Mouse (Mus musculus): ENCODE measurements around the gene Chit1. TPM values are rescaled to one million over a fixed set of nuclear protein-coding genes. Genes with fewer than 3 reads are reported as not detected.

The Chit1 gene
- polyA plus RNA-seq, 1 experiment from 2014 or later: 0.58 TPM

DNA sequence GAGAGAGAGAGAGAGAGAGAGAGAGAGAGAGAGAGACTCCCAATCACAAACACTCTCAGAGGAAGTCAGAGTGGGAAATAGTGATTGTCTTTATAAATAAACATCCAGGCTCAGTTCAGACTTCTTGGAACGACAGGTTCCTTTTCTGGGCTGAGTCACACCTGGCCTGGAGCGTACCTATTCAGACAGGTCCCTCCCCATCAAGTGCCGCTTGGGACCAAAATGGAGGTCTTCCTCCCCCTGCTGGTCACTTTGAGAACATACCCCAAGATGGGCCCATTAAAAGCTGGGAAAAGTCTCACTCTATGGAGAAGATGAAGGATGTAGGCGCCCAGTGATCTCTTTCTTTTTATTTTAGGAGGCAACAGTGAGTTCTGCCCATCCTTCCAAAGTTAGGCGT is 4.3 kb upstream of the Chit1 start:
- Histone ChIP-seq H3K4me3 (replicated peaks; ENCODE audit: low read depth, low read length) (no peak overlapping the region), H3K27ac (no peak overlapping the region), H3K36me3 (ENCODE audit: insufficient read depth, low read length) (no peaks in the 10 kb centered on the region), H3K9me3 (replicated peaks; ENCODE audit: low read length) (no peaks in the 10 kb centered on the region), H3K4me2 (ENCODE audit: low read length) (no peak overlapping the region), H3K9ac (ENCODE audit: low read depth, low read length) (no peak overlapping the region), H3K4me1 (replicated peaks; ENCODE audit: insufficient read depth, low read length) (0 out of 2 replicates have a peak, but pooled peaks cover 3% of the 10 kb centered on the region), H3K27me3 (ENCODE audit: insufficient read depth, low read length) (no peaks in the 10 kb centered on the region)
- WGBS: 2% methylated on average over 5 of the region's 5 CpGs
- DNase-seq (ENCODE audit: low spot score): peak; percentile 84
- peak; percentile 95 for TF ChIP-seq CTCF (IDR thresholded peaks at IDR 0.05; ENCODE audit: low read depth)
- ATAC-seq (replicated peaks; ENCODE audit: low FRiP score, low read depth): 0 out of 2 replicates have a peak, but pooled peaks have one; percentile 18

DNA sequence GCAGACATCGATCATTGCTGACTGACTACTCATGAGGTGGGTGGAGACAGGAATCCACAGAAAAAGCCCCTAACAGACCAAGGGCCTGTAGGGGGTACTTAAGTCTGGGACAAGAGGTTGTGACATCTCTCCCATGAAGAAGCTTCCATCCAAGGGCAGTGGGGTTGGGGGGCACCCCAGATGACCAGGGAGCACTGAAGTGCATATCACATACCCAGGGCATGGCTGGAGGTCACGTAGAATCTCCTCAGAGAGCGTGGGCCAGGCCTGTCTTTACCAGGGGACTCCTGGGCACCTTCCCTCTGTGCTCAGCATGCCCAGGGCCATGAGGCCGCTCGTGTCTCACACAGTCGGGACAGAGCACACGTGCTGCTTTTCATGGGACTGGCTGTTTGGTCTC is 3.3 kb upstream of the Chit1 start:
- H3K27me3 ChIP-seq (ENCODE audit: insufficient read depth, low read length): no peaks in the 10 kb centered on the region
- WGBS: 88% methylated on average over 7 of the region's 7 CpGs
- no peak overlapping the region for H3K27ac ChIP-seq
- no peak overlapping the region for H3K4me2 ChIP-seq (ENCODE audit: low read length)
- no peak overlapping the region for H3K9ac ChIP-seq (ENCODE audit: low read depth, low read length)
- H3K4me3 ChIP-seq (replicated peaks; ENCODE audit: low read depth, low read length): no peak overlapping the region
- no peak for TF ChIP-seq CTCF (IDR thresholded peaks at IDR 0.05; ENCODE audit: low read depth)
- H3K4me1 ChIP-seq (replicated peaks; ENCODE audit: insufficient read depth, low read length): 0 out of 2 replicates have a peak, but pooled peaks cover 3% of the 10 kb centered on the region
- DNase-seq (ENCODE audit: low spot score) (no peak), ATAC-seq (replicated peaks; ENCODE audit: low FRiP score, low read depth) (no peak)
- H3K36me3 ChIP-seq (ENCODE audit: insufficient read depth, low read length): no peaks in the 10 kb centered on the region
- H3K9me3 ChIP-seq (replicated peaks; ENCODE audit: low read length): no peaks in the 10 kb centered on the region

DNA sequence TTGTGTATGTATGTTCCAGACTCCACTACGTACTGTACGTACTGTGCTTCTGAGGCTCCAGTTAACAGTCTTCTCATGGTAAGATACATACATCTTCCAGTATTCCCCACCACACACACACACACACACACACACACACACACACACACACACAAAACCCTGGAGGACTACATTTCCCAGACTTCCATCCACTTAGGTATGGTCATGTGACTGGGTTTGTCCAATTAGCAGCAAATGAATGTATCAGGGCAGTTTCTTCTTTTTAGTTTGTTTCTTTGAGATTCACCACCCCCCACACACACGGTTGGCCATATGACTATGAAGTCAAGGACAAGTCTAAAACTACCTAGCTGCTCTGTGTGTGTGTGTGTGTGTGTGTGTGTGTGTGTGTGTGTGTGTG is 1.0 kb upstream of the Chit1 start:
- H3K27ac ChIP-seq: no peak overlapping the region
- ATAC-seq (replicated peaks; ENCODE audit: low FRiP score, low read depth) (no peak), DNase-seq (ENCODE audit: low spot score) (no peak)
- no peaks in the 10 kb centered on the region for H3K9me3 ChIP-seq (replicated peaks; ENCODE audit: low read length)
- TF ChIP-seq CTCF (IDR thresholded peaks at IDR 0.05; ENCODE audit: low read depth): no peak
- H3K36me3 ChIP-seq (ENCODE audit: insufficient read depth, low read length): no peaks in the 10 kb centered on the region
- H3K4me3 ChIP-seq (replicated peaks; ENCODE audit: low read depth, low read length): no peak overlapping the region
- H3K4me2 ChIP-seq (ENCODE audit: low read length): no peak overlapping the region
- H3K9ac ChIP-seq (ENCODE audit: low read depth, low read length): no peak overlapping the region
- 80% methylated on average over 3 of the region's 3 CpGs for WGBS
- H3K4me1 ChIP-seq (replicated peaks; ENCODE audit: insufficient read depth, low read length): 0 out of 2 replicates have a peak, but pooled peaks cover 5% of the 10 kb centered on the region
- H3K27me3 ChIP-seq (ENCODE audit: insufficient read depth, low read length): no peaks in the 10 kb centered on the region

DNA sequence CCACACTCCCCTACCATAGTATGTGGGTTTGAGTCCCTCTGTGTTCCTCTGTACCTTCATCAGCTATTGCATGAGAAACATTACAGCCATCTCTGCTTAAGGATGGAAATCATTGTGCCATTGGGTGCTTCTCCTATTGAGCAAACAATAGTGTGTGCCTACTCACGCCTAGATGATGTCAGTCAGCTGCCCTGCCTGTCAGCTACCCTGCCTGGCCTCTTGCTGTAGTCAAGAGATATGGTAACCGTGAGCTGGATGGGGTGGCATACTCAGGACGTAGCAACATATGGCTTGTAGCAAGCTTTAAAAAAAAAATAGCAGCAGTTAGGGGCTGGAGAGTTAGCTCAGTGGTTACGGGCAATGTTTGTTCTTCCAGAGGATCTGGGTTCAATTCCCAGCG is 593 bp upstream of the Chit1 start:
- TF ChIP-seq CTCF (IDR thresholded peaks at IDR 0.05; ENCODE audit: low read depth): no peak
- Histone ChIP-seq H3K9ac (ENCODE audit: low read depth, low read length) (no peak overlapping the region), H3K36me3 (ENCODE audit: insufficient read depth, low read length) (no peaks in the 10 kb centered on the region), H3K4me2 (ENCODE audit: low read length) (no peak overlapping the region), H3K27me3 (ENCODE audit: insufficient read depth, low read length) (no peaks in the 10 kb centered on the region), H3K4me1 (replicated peaks; ENCODE audit: insufficient read depth, low read length) (0 out of 2 replicates have a peak, but pooled peaks cover 5% of the 10 kb centered on the region), H3K4me3 (replicated peaks; ENCODE audit: low read depth, low read length) (no peak overlapping the region), H3K27ac (no peak overlapping the region), H3K9me3 (replicated peaks; ENCODE audit: low read length) (no peaks in the 10 kb centered on the region)
- WGBS: 91% methylated on average over 5 of the region's 5 CpGs
- ATAC-seq (replicated peaks; ENCODE audit: low FRiP score, low read depth) (no peak), DNase-seq (ENCODE audit: low spot score) (no peak)

DNA sequence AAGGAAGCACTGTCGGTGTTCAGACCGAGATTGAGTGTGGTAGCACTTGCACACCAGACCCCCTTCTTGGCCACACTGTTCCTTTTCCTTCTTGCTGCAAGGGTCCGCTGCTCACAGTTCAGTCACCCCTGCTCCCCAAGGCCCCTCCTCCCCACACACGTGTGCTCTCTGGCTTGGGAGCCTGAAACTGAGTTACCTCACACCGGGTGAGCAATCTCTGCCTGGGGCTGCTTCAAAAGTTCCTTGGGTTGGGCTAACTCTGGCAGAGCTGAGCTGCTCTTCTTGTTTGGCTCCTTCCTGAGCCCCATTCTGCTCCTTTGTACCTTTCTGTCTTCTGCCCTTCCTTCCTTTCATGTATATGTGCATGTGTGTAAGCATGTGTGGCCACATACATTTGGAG is 2.5 kb downstream of the Chit1 start:
- TF ChIP-seq CTCF (IDR thresholded peaks at IDR 0.05; ENCODE audit: low read depth): no peak
- Histone ChIP-seq H3K4me2 (ENCODE audit: low read length) (no peak overlapping the region), H3K9me3 (replicated peaks; ENCODE audit: low read length) (no peaks in the 10 kb centered on the region), H3K36me3 (ENCODE audit: insufficient read depth, low read length) (no peaks in the 10 kb centered on the region), H3K4me3 (replicated peaks; ENCODE audit: low read depth, low read length) (no peak overlapping the region), H3K4me1 (replicated peaks; ENCODE audit: insufficient read depth, low read length) (0 out of 2 replicates have a peak, but pooled peaks cover 8% of the 10 kb centered on the region), H3K27me3 (ENCODE audit: insufficient read depth, low read length) (no peaks in the 10 kb centered on the region), H3K27ac (no peak overlapping the region), H3K9ac (ENCODE audit: low read depth, low read length) (no peak overlapping the region)
- ATAC-seq (replicated peaks; ENCODE audit: low FRiP score, low read depth) (peak; percentile 60), DNase-seq (ENCODE audit: low spot score) (no peak)
- 29% methylated on average over 5 of the region's 5 CpGs for WGBS

DNA sequence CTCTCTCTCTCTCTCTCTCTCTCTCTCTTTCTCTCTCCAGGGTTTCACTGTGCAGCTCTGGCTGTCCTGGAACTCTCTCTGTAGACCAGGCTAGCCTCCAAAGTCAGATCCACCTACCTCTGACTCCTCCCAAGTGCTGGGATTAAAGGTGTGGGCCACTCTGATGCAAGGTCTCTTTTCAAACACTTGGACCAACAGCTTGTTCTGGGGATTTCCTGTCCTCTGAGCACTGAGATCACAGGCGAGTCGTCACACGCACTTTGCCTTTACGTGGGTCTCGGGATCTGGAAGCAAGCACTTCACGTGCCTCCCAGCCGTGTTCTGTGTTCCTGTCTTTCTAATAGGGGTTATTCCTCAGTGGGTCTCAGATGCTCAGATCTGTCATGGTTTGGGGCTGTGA is 3.0 kb downstream of the Chit1 start:
- no peaks in the 10 kb centered on the region for H3K36me3 ChIP-seq (ENCODE audit: insufficient read depth, low read length)
- no peak for TF ChIP-seq CTCF (IDR thresholded peaks at IDR 0.05; ENCODE audit: low read depth)
- H3K27ac ChIP-seq: no peak overlapping the region
- H3K4me2 ChIP-seq (ENCODE audit: low read length): no peak overlapping the region
- H3K9ac ChIP-seq (ENCODE audit: low read depth, low read length): no peak overlapping the region
- H3K27me3 ChIP-seq (ENCODE audit: insufficient read depth, low read length): no peaks in the 10 kb centered on the region
- no peak for ATAC-seq (replicated peaks; ENCODE audit: low FRiP score, low read depth)
- H3K4me3 ChIP-seq (replicated peaks; ENCODE audit: low read depth, low read length): no peak overlapping the region
- WGBS: 61% methylated on average over 7 of the region's 7 CpGs
- 0 out of 2 replicates have a peak, but pooled peaks cover 8% of the 10 kb centered on the region for H3K4me1 ChIP-seq (replicated peaks; ENCODE audit: insufficient read depth, low read length)
- DNase-seq (ENCODE audit: low spot score): no peak
- no peaks in the 10 kb centered on the region for H3K9me3 ChIP-seq (replicated peaks; ENCODE audit: low read length)

DNA sequence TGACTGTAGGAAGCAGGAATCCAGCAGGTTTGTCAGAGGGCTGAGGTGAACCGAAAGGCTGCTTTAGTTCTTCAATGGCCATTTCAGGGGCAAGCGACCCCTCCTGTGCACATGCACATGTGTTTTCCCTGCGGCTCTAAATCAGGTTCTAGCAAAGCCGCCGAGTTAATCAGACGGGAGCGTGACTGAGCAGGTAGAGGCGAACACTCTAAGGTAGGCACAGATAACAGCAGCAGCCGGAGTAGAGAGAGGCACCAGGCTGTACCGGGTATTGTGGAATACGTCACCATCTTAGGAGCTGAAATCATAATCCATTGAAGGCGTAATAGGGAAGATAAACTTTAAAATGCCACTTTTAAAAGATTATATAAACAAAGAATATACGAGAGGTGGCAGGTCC is 3.7 kb downstream of the Chit1 start:
- 65% methylated on average over 13 of the region's 13 CpGs for WGBS
- no peak for TF ChIP-seq CTCF (IDR thresholded peaks at IDR 0.05; ENCODE audit: low read depth)
- DNase-seq (ENCODE audit: low spot score) (no peak), ATAC-seq (replicated peaks; ENCODE audit: low FRiP score, low read depth) (no peak)
- Histone ChIP-seq H3K4me3 (replicated peaks; ENCODE audit: low read depth, low read length) (no peak overlapping the region), H3K9me3 (replicated peaks; ENCODE audit: low read length) (no peaks in the 10 kb centered on the region), H3K36me3 (ENCODE audit: insufficient read depth, low read length) (no peaks in the 10 kb centered on the region), H3K4me1 (replicated peaks; ENCODE audit: insufficient read depth, low read length) (0 out of 2 replicates have a peak, but pooled peaks cover 8% of the 10 kb centered on the region), H3K4me2 (ENCODE audit: low read length) (no peak overlapping the region), H3K27me3 (ENCODE audit: insufficient read depth, low read length) (no peaks in the 10 kb centered on the region), H3K9ac (ENCODE audit: low read depth, low read length) (no peak overlapping the region), H3K27ac (no peak overlapping the region)

All from kidney, postnatal 0 days (tissue).